Mouse (Mus musculus) cortical plate, adult 2 months (tissue): ENCODE measurements around the gene Esr1.

ENCODE experiments used
- CTCF ChIP-seq: fragments of 200-500 bp; IDR thresholded peaks from 2 replicates; pipeline ENCODE4 v1.5.1; 2011; ENCODE audit warnings: mild to moderate bottlenecking, control low read depth, low read length; ENCODE audit not compliant: insufficient read depth; ENCODE audit errors: extremely low read depth
- POLR2A ChIP-seq: fragments of 200-500 bp; IDR thresholded peaks from 2 replicates; pipeline ENCODE4 v1.6.1; 2011; ENCODE audit warnings: mild to moderate bottlenecking, low read length, control low read depth; ENCODE audit not compliant: insufficient read depth; ENCODE audit errors: extremely low read depth

- TF ChIP-seq POLR2A: no peak
- no peak for TF ChIP-seq CTCF
Measured at GRCm38 (mm10) chr10:4635740-4636139, 24.3 kb downstream of the Esr1 start.
